Mouse (Mus musculus) MEL (cell line): Measurements from ENCODE around the gene Scarb2. TPM values are rescaled to one million over a fixed set of nuclear protein-coding genes. Genes with fewer than 3 reads are reported as not detected.

Experiments
- DNase-seq: peaks from one replicate; pipeline ENCODE4 v3.0.0; 2011; ENCODE audit warnings: low read depth, low spot score
- H3K27ac ChIP-seq: 2 replicates; pipeline ENCODE4 v1.5.1; 2012; ENCODE audit warnings: low read depth, mild to moderate bottlenecking, control low read depth, low read length, moderate library complexity; ENCODE audit not compliant: control insufficient read depth
- H3K27me3 ChIP-seq, 2 experiments: fragments of 150-350 bp in 1 of 2; sonication (generic) in 1 of 2; 2 replicates each; pipeline ENCODE4 v1.6.1; 2012; ENCODE audit warnings: low read length in 2 of 2, mild to moderate bottlenecking in 2 of 2, improper control_type of control experiment in 1 of 2, moderate library complexity in 1 of 2; ENCODE audit not compliant: insufficient read depth in 2 of 2, control insufficient read depth in 1 of 2
- H3K36me3 ChIP-seq, 2 experiments: 2 replicates each; pipeline ENCODE4 v1.6.1; 2012 to 2014; ENCODE audit warnings: low read length in 2 of 2, improper control_type of control experiment in 1 of 2, inconsistent platforms in 1 of 2, mild to moderate bottlenecking in 1 of 2; ENCODE audit not compliant: insufficient read depth in 2 of 2, control insufficient read depth in 1 of 2
- H3K4me1 ChIP-seq, 2 experiments: fragments of 150-350 bp in 1 of 2; sonication (generic) in 1 of 2; 2 replicates each; pipeline ENCODE4 v1.6.1; 2012; ENCODE audit warnings: low read length in 2 of 2, improper control_type of control experiment in 1 of 2, mild to moderate bottlenecking in 1 of 2; ENCODE audit not compliant: insufficient read depth in 2 of 2, control insufficient read depth in 1 of 2
- H3K4me3 ChIP-seq, 2 experiments: fragments of 150-350 bp in 1 of 2; sonication (generic) in 1 of 2; 2 replicates each; pipeline ENCODE4 v1.5.1; 2012; ENCODE audit warnings: low read depth in 2 of 2, low read length in 2 of 2, mild to moderate bottlenecking in 2 of 2, moderate library complexity in 2 of 2, control low read depth in 1 of 2, improper control_type of control experiment in 1 of 2; ENCODE audit not compliant: control insufficient read depth in 1 of 2, insufficient read depth in 1 of 2
- H3K79me2 ChIP-seq: 2 replicates; pipeline ENCODE4 v1.6.1; 2012; ENCODE audit warnings: mild to moderate bottlenecking, low read length, moderate library complexity; ENCODE audit not compliant: control insufficient read depth, poor library complexity, insufficient read depth
- H3K9ac ChIP-seq: 2 replicates; pipeline ENCODE4 v1.6.1; 2012; ENCODE audit warnings: low read depth, mild to moderate bottlenecking, control low read depth, low read length, moderate library complexity; ENCODE audit not compliant: control insufficient read depth, poor library complexity, severe bottlenecking
- H3K9me3 ChIP-seq: fragments of 150-350 bp; sonication (generic); replicated peaks from 2 replicates; pipeline ENCODE4 v1.6.1; 2012; ENCODE audit warnings: mild to moderate bottlenecking, low read length, improper control_type of control experiment, moderate library complexity; ENCODE audit not compliant: insufficient read depth
- BHLHE40 ChIP-seq: IDR thresholded peaks from 2 replicates; pipeline ENCODE4 v1.6.1; 2012; ENCODE audit warnings: low read depth, mild to moderate bottlenecking, inconsistent platforms, low read length, improper control_type of control experiment, borderline replicate concordance
- CHD1 ChIP-seq: IDR thresholded peaks from 2 replicates; pipeline ENCODE4 v1.6.1; 2012; ENCODE audit warnings: low read depth, mild to moderate bottlenecking, inconsistent platforms, low read length, improper control_type of control experiment
- CTCF ChIP-seq, 3 experiments: IDR thresholded peaks in 2 of 3; conservative IDR thresholded peaks in 1 of 3; 2 replicates each; pipeline ENCODE4 v1.5.1; 2011 to 2012; ENCODE audit warnings: low read length in 3 of 3, low read depth in 2 of 3, mild to moderate bottlenecking in 2 of 3, improper control_type of control experiment in 1 of 3, inconsistent platforms in 1 of 3, mixed read lengths in 1 of 3, moderate library complexity in 1 of 3; ENCODE audit not compliant: control insufficient read depth in 1 of 3, insufficient read depth in 1 of 3, poor library complexity in 1 of 3, severe bottlenecking in 1 of 3
- ELF1 ChIP-seq: IDR thresholded peaks from 2 replicates; pipeline ENCODE4 v1.6.1; 2014; ENCODE audit warnings: low read depth, mild to moderate bottlenecking, inconsistent platforms, low read length, improper control_type of control experiment, moderate library complexity
- EP300 ChIP-seq, 2 experiments: IDR thresholded peaks; 2 replicates each; pipeline ENCODE4 v1.6.1; 2011; ENCODE audit warnings: improper control_type of control experiment in 2 of 2, low read length in 2 of 2, low read depth in 1 of 2, mild to moderate bottlenecking in 1 of 2
- ETS1 ChIP-seq: IDR thresholded peaks from 2 replicates; pipeline ENCODE4 v1.6.1; 2012; ENCODE audit warnings: low read depth, mild to moderate bottlenecking, inconsistent platforms, low read length, improper control_type of control experiment, moderate library complexity
- GABPA ChIP-seq: IDR thresholded peaks from 2 replicates; pipeline ENCODE4 v1.6.1; 2012; ENCODE audit warnings: low read depth, mild to moderate bottlenecking, inconsistent platforms, low read length, improper control_type of control experiment, moderate library complexity
- GATA1 ChIP-seq: IDR thresholded peaks from 2 replicates; pipeline ENCODE4 v1.6.1; 2011; ENCODE audit warnings: low read depth, low read length, improper control_type of control experiment
- HCFC1 ChIP-seq: IDR thresholded peaks from 2 replicates; pipeline ENCODE4 v1.6.1; 2012; ENCODE audit warnings: low read depth, mild to moderate bottlenecking, inconsistent platforms, low read length, improper control_type of control experiment, moderate library complexity
- JUND ChIP-seq: IDR thresholded peaks from 2 replicates; pipeline ENCODE4 v1.6.1; 2011; ENCODE audit warnings: low read depth, mild to moderate bottlenecking, improper control_type of control experiment, low read length
- MAFK ChIP-seq: IDR thresholded peaks from 2 replicates; pipeline ENCODE4 v1.6.1; 2011; ENCODE audit warnings: low read depth, mild to moderate bottlenecking, low read length, improper control_type of control experiment, borderline replicate concordance
- MAX ChIP-seq: IDR thresholded peaks from 2 replicates; pipeline ENCODE4 v1.6.1; 2011; ENCODE audit warnings: low read length, improper control_type of control experiment
- MEF2A ChIP-seq: IDR thresholded peaks from 2 replicates; pipeline ENCODE4 v1.6.1; 2014; ENCODE audit warnings: low read depth, mild to moderate bottlenecking, inconsistent platforms, low read length, improper control_type of control experiment; ENCODE audit not compliant: poor library complexity, insufficient replicate concordance, severe bottlenecking; ENCODE audit errors: extremely low read depth
- MXI1 ChIP-seq: IDR thresholded peaks from 2 replicates; pipeline ENCODE4 v1.6.1; 2011; ENCODE audit warnings: mild to moderate bottlenecking, low read depth, low read length, improper control_type of control experiment
- MYB ChIP-seq: IDR thresholded peaks from 2 replicates; pipeline ENCODE4 v1.6.1; 2011; ENCODE audit warnings: mild to moderate bottlenecking, low read depth, low read length, improper control_type of control experiment
- MYC ChIP-seq: IDR thresholded peaks from 2 replicates; pipeline ENCODE4 v1.6.1; 2011; ENCODE audit warnings: low read depth, mild to moderate bottlenecking, low read length, improper control_type of control experiment, moderate library complexity
- NELFE ChIP-seq: IDR thresholded peaks from 2 replicates; pipeline ENCODE4 v1.6.1; 2011; ENCODE audit warnings: low read depth, low read length, improper control_type of control experiment
- NRF1 ChIP-seq: IDR thresholded peaks from 2 replicates; pipeline ENCODE4 v1.6.1; 2014; ENCODE audit warnings: low read depth, mild to moderate bottlenecking, inconsistent platforms, low read length, improper control_type of control experiment, moderate library complexity; ENCODE audit not compliant: poor library complexity, insufficient read depth, severe bottlenecking
- POLR2AphosphoS2 ChIP-seq: IDR thresholded peaks from 2 replicates; pipeline ENCODE4 v1.6.1; 2011; ENCODE audit warnings: low read length, improper control_type of control experiment
- POLR2AphosphoS5 ChIP-seq: IDR thresholded peaks from 2 replicates; pipeline ENCODE4 v1.6.1; 2012; ENCODE audit warnings: low read depth, borderline replicate concordance, mild to moderate bottlenecking, inconsistent platforms, low read length, moderate library complexity, mixed read lengths
- RAD21 ChIP-seq: IDR thresholded peaks from 2 replicates; pipeline ENCODE4 v1.6.1; 2011; ENCODE audit warnings: mild to moderate bottlenecking, low read depth, low read length, improper control_type of control experiment
- RCOR1 ChIP-seq: IDR thresholded peaks from 2 replicates; pipeline ENCODE4 v1.6.1; 2012; ENCODE audit warnings: low read depth, mild to moderate bottlenecking, inconsistent platforms, low read length, improper control_type of control experiment
- SIN3A ChIP-seq: IDR thresholded peaks from 2 replicates; pipeline ENCODE4 v1.6.1; 2012; ENCODE audit warnings: low read length, improper control_type of control experiment, inconsistent platforms
- SMC3 ChIP-seq: IDR thresholded peaks from 2 replicates; pipeline ENCODE4 v1.6.1; 2011; ENCODE audit warnings: low read depth, low read length, improper control_type of control experiment
- TAL1 ChIP-seq: IDR thresholded peaks from 2 replicates; pipeline ENCODE4 v1.6.1; 2012; ENCODE audit warnings: mild to moderate bottlenecking, inconsistent platforms, low read length, moderate library complexity, mixed read lengths
- TCF12 ChIP-seq: IDR thresholded peaks from 2 replicates; pipeline ENCODE4 v1.6.1; 2014; ENCODE audit warnings: low read depth, mild to moderate bottlenecking, inconsistent platforms, low read length, improper control_type of control experiment, moderate library complexity
- UBTF ChIP-seq: IDR thresholded peaks from 2 replicates; pipeline ENCODE4 v1.6.1; 2012; ENCODE audit warnings: low read depth, mild to moderate bottlenecking, inconsistent platforms, low read length, improper control_type of control experiment, moderate library complexity, borderline replicate concordance; ENCODE audit not compliant: insufficient read depth
- USF2 ChIP-seq, 2 experiments: IDR thresholded peaks; 2 replicates each; pipeline ENCODE4 v1.6.1; 2011 to 2012; ENCODE audit warnings: improper control_type of control experiment in 2 of 2, low read length in 2 of 2, borderline replicate concordance in 1 of 2, inconsistent platforms in 1 of 2, low read depth in 1 of 2, mild to moderate bottlenecking in 1 of 2; ENCODE audit not compliant: insufficient read depth in 1 of 2
- ZC3H11A ChIP-seq: IDR thresholded peaks from 2 replicates; pipeline ENCODE4 v1.6.1; 2012; ENCODE audit warnings: low read depth, mild to moderate bottlenecking, inconsistent platforms, low read length, improper control_type of control experiment
- ZKSCAN1 ChIP-seq: IDR thresholded peaks from 2 replicates; pipeline ENCODE4 v1.6.1; 2012; ENCODE audit warnings: low read depth, mild to moderate bottlenecking, inconsistent platforms, low read length, improper control_type of control experiment, moderate library complexity
- ZMIZ1 ChIP-seq: IDR thresholded peaks from 2 replicates; pipeline ENCODE4 v1.6.1; 2012; ENCODE audit warnings: low read depth, mild to moderate bottlenecking, inconsistent platforms, low read length, improper control_type of control experiment, moderate library complexity
- ZNF384 ChIP-seq: IDR thresholded peaks from 2 replicates; pipeline ENCODE4 v1.6.1; 2012; ENCODE audit warnings: low read depth, mild to moderate bottlenecking, inconsistent platforms, low read length, improper control_type of control experiment
- polyA plus RNA-seq, 2 experiments: library from polyadenylated mRNA; stranded (reverse) in 1 of 2; unstranded in 1 of 2; fragments of >175 nt in 1 of 2; fragments of >200 nt in 1 of 2; gene quantifications; 2 replicates each; pipeline versions ENCODE4 v1.2.1 to v1.2.4; 2012; ENCODE audit warnings: low replicate concordance in 2 of 2, low read depth in 1 of 2; ENCODE audit not compliant: insufficient read length in 2 of 2, insufficient read depth in 1 of 2, missing spikeins in 1 of 2
- total RNA-seq: library from RNA; depleted of rRNA; stranded (reverse); fragments of 300-350 nt; gene quantifications from 2 replicates; pipeline ENCODE4 v1.2.3, GENCODE M21; 2012

Scarb2 gene
- total and polyA plus RNA-seq, 3 experiments = 13.6 to 16.5 TPM; not detected in 1

GRCm38 (mm10) chr5:92508853-92509252, 2.2 kb upstream of the Scarb2 start (continued):
- TF ChIP-seq MAX = no peak
- TF ChIP-seq USF2 (IDR thresholded peaks at IDR 0.05; ENCODE audit: borderline replicate concordance in 1 of 2, insufficient read depth in 1 of 2, low read depth in 1 of 2, low read length in 2 of 2) = no peak

GRCm38 (mm10) chr5:92506301-92506729, 318 bp downstream of the Scarb2 start:
- peak overlapping the region; percentile 79 to 96 for H3K4me3 ChIP-seq
- H3K27ac ChIP-seq = peak overlapping the region; percentile 59

GRCm38 (mm10) chr5:92505402-92505865, 1.2 kb downstream of the Scarb2 start:
- H3K27ac ChIP-seq = peak overlapping the region; percentile 59
- DNase-seq = peak; percentile 93
- H3K9ac ChIP-seq = peak overlapping the region; percentile 85
- no peaks in the 10 kb centered on the region for H3K9me3 ChIP-seq
- peak overlapping the region; percentile 79 to 96 for H3K4me3 ChIP-seq
- peaks cover 5 to 11% of the 10 kb centered on the region in 2 experiments for H3K4me1 ChIP-seq
- no peaks in the 10 kb centered on the region for H3K27me3 ChIP-seq
- peaks cover 0 to 13% of the 10 kb centered on the region in 2 experiments; a peak in 2 of 4 replicates for H3K36me3 ChIP-seq
- peaks cover 14% of the 10 kb centered on the region for H3K79me2 ChIP-seq
- peak; percentile 76; the same call in 1 of the 2 replicates for TF ChIP-seq ZMIZ1
- peak in 1 of 2 experiments; percentile 48; a peak in 1 of 4 replicates for TF ChIP-seq USF2 (IDR thresholded peaks at IDR 0.05; ENCODE audit: borderline replicate concordance in 1 of 2, insufficient read depth in 1 of 2, low read depth in 1 of 2, low read length in 2 of 2)
- no peak; the same call in 1 of the 2 replicates for TF ChIP-seq MXI1
- peak; percentile 26 for TF ChIP-seq RAD21
- TF ChIP-seq MYC = no peak
- TF ChIP-seq NRF1 = peak; percentile 64
- TF ChIP-seq UBTF = peak; percentile 91; the same call in 1 of the 2 replicates
- peak; percentile 76 for TF ChIP-seq HCFC1
- peak; percentile 19; the same call in 1 of the 2 replicates for TF ChIP-seq RCOR1
- TF ChIP-seq TCF12 = peak; percentile 25
- no peak for TF ChIP-seq CHD1
- TF ChIP-seq NELFE = peak; percentile 59; the same call in 1 of the 2 replicates
- peak; percentile 69; the same call in 1 of the 2 replicates for TF ChIP-seq BHLHE40

More at GRCm38 (mm10) chr5:92506301-92506729, 318 bp downstream of the Scarb2 start:
- Histone ChIP-seq H3K79me2 (peaks cover 14% of the 10 kb centered on the region), H3K9me3 (no peaks in the 10 kb centered on the region), H3K4me1 (peaks cover 5 to 12% of the 10 kb centered on the region in 2 experiments), H3K36me3 (peaks cover 0 to 13% of the 10 kb centered on the region in 2 experiments; a peak in 2 of 4 replicates), H3K27me3 (no peaks in the 10 kb centered on the region), H3K9ac (peak overlapping the region; percentile 85)
- peak; percentile 80 for DNase-seq
- no peak for TF ChIP-seq POLR2AphosphoS2
- peak; percentile 60 for TF ChIP-seq SMC3
- no peak for TF ChIP-seq UBTF
- TF ChIP-seq NELFE = no peak
- TF ChIP-seq RAD21 = peak; percentile 62
- TF ChIP-seq ZMIZ1 = no peak
- TF ChIP-seq NRF1 = no peak
- TF ChIP-seq GABPA = no peak
- TF ChIP-seq TCF12 = 0 out of 2 replicates have a peak, but pooled peaks have one; percentile 27
- peak; percentile 72 for TF ChIP-seq SIN3A
- TF ChIP-seq MAX = no peak
- peak; percentile 90 for TF ChIP-seq ETS1
- no peak for TF ChIP-seq JUND
- peak; percentile 22 to 45; a peak in 3 of 4 replicates for TF ChIP-seq EP300 (IDR thresholded peaks at IDR 0.05; ENCODE audit: low read depth in 1 of 2, low read length in 2 of 2)
- no peak for TF ChIP-seq ELF1
- no peak for TF ChIP-seq MYB
- peak; percentile 40; the same call in 1 of the 2 replicates for TF ChIP-seq MXI1
- no peak for TF ChIP-seq POLR2AphosphoS5
- TF ChIP-seq MYC = no peak
- TF ChIP-seq BHLHE40 = no peak; the same call in 1 of the 2 replicates
- no peak for TF ChIP-seq RCOR1
- 0 out of 2 replicates have a peak, but pooled peaks have one; percentile 11 for TF ChIP-seq TAL1
- peak; percentile 50; the same call in 1 of the 2 replicates for TF ChIP-seq GATA1
- peak; percentile 5; the same call in 1 of the 2 replicates for TF ChIP-seq HCFC1
- TF ChIP-seq ZKSCAN1 = no peak
- no peak for TF ChIP-seq MEF2A
- TF ChIP-seq MAFK = no peak
- TF ChIP-seq ZNF384 = 0 out of 2 replicates have a peak, but pooled peaks have one; percentile 14
- TF ChIP-seq ZC3H11A = peak; percentile 36; the same call in 1 of the 2 replicates
- TF ChIP-seq CTCF (IDR thresholded peaks at IDR 0.05 in 2 of 3, conservative IDR thresholded peaks at IDR 0.05 in 1 of 3; ENCODE audit: control insufficient read depth in 1 of 3, insufficient read depth in 1 of 3, low read depth in 2 of 3, low read length in 3 of 3, poor library complexity in 1 of 3, severe bottlenecking in 1 of 3) = peak in 2 of 3 experiments; percentile 17 to 64; a peak in 3 of 6 replicates
